Mouse (Mus musculus) lung, postnatal 0 days (tissue): ENCODE data around the gene 2200002D01Rik.
"Not testable (repeated sequence)": the region's sequence is repeated elsewhere in the genome, so short reads cannot be mapped to it uniquely, and the experiment has no call there.

Experiments
- CTCF ChIP-seq: IDR thresholded peaks from 2 replicates; pipeline ENCODE4 v1.5.1; 2016; ENCODE audit warnings: antibody characterized with exemption, mild to moderate bottlenecking
- EP300 ChIP-seq: IDR thresholded peaks from 2 replicates; pipeline ENCODE4 v1.6.1; 2016; ENCODE audit warnings: antibody characterized with exemption, mild to moderate bottlenecking, control low read depth

DNA sequence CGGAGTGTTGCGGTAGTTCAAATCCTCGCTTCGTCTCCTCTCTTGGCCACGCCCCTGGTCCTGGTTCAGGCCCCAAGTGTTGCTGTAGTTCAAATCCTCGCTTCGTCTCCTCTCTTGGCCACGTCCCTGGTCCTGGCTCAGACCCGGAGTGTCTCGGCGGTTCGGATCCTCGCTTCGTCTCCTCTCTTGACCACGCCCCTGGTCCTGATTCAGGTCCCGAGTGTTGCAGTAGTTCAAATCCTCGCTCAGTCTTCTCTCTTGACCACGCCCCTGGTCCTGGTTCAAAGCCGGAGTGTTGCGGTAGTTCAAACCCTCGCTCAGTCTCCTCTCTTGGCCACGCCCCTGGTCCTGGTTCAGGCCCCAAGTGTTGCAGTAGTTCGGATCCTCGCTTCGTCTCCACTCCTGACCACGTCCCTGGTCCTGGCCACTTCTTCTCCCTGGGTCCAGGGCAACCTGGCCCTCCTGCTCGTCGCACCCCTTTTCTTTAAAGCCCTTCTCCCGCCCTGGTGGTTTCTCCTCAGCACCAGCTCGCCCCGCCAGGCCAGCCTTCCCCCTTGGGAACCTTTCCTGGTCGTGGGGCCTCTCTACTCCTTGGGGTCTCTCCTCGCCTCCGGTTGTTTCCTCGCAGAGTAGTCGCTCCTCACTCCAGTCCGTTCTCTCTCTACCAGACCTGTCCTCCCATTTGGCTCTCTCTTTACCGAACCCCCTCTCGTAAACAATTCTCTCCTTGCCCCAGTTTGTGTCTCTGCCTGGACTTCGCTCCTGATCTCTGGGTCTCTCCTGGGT is 35.3 kb downstream of the 2200002D01Rik start:
- not testable (repeated sequence) for TF ChIP-seq CTCF, EP300
